Mouse (Mus musculus): ENCODE measurements at regions not wholly inside any gene's neighbourhood (a gene's known extent, or its start where the extent isn't known, plus 50 kb on each side); places are given as distances from the start of the nearest gene placed in this dataset.
A peak's percentile ranks its signal among the peaks of the same experiment; 100 is the strongest.

DNA sequence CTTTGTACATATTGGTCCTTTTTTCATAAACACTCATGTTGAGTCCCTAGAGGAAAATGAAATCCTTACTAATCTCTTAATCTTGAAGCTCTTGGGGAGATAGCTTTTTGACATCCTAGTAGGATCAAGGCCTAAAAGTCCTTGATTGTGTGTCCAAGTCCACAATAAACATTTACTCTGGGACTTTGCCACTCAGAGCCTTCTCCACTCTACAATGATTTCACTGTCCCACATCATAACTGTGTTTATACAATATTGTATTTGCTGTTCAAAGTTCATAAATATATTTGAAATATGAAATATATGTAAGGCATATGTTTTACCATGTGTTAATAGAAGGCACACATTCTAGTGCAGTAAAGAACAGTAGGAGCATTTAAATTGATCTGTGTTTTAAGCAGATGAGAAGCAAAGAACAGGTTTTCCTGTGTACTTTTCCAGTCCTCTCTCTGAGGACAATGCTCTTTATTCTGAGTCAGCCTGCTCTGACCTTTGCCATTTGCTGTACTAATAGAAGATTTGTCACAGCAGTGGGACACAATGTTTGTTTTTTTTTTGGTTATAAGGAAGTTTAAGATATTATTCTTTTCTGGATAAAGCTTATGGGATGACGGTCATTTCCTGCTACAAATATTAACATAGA lies 130.7 kb upstream of the Gprin3 start:
- no peak for DNase-seq (ENCODE audit: low read depth)
- no peak for TF ChIP-seq POLR2A (IDR thresholded peaks at IDR 0.05; ENCODE audit: borderline replicate concordance, extremely low read depth, insufficient read depth, insufficient read length, poor library complexity, severe bottlenecking)
- no peak for TF ChIP-seq CTCF (IDR thresholded peaks at IDR 0.05; ENCODE audit: borderline replicate concordance, extremely low read depth, insufficient read depth, insufficient read length)

GRCm38 (mm10) chr6:59537025-59537424 lies 110.9 kb upstream of the Gprin3 start:
- TF ChIP-seq CTCF (IDR thresholded peaks at IDR 0.05; ENCODE audit: borderline replicate concordance, extremely low read depth, insufficient read depth, insufficient read length) (no peak), POLR2A (IDR thresholded peaks at IDR 0.05; ENCODE audit: borderline replicate concordance, extremely low read depth, insufficient read depth, insufficient read length, poor library complexity, severe bottlenecking) (no peak)
- peak; percentile 9 for DNase-seq (ENCODE audit: low read depth)

DNA sequence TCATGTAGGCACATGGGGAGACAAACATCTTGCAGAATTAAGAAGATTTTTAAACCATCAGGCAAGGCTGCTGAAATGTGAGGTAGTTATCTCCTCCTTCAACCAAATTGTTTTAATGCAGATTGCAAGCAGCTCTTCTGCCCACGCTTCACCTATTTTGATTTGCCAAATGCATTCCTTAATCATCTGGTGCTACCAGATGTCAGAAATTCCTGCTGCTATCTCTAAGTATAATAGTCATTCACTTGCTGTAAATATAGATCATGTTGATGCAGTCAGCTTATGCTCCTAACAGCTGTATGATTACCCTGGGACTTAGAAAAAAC lies 98.8 kb upstream of the Gprin3 start:
- DNase-seq (ENCODE audit: low read depth): peak; percentile 0
- TF ChIP-seq CTCF (IDR thresholded peaks at IDR 0.05; ENCODE audit: borderline replicate concordance, extremely low read depth, insufficient read depth, insufficient read length) (no peak), POLR2A (IDR thresholded peaks at IDR 0.05; ENCODE audit: borderline replicate concordance, extremely low read depth, insufficient read depth, insufficient read length, poor library complexity, severe bottlenecking) (no peak)

DNA sequence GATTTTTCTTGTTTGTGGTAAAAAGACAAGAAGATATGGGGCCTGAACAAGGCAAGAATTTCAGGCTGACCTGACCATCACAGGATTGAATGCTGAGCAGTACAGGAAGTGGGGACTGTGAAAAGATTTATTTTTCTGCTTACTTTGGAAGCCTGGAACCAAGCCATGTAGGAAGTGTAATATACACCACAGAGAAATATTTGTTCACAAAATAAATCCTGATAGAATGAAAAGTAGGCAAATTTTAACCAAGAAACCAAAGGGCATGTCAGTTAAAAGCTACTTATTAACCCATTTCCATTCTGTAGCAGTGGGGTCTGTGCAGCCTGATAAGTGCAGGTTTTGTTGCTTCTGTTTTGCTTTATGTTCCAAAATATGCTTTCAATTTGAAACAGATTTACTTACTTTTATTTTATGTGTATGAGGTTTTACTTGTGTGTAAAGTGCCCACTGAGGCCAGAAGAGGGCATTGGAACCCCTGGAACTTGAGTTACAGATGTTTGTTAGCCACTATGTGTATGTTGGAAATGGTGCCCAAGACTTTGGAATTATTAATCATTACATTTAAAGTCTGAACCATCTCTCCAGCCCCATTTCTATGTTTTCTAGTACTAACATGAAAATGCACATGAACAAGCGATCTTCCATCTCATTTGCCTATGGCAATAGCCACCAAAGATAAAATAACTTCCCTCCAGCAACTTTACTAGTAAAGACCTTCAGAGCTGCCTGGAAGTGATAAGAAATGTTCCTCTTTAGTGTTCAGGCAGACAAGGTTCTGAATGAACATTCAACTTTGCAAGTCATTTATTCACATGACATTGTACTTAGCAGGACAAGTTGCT lies 98.2 kb upstream of the Gprin3 start:
- TF ChIP-seq CTCF (IDR thresholded peaks at IDR 0.05; ENCODE audit: borderline replicate concordance, extremely low read depth, insufficient read depth, insufficient read length) (no peak), POLR2A (IDR thresholded peaks at IDR 0.05; ENCODE audit: borderline replicate concordance, extremely low read depth, insufficient read depth, insufficient read length, poor library complexity, severe bottlenecking) (no peak)
- no peak for DNase-seq (ENCODE audit: low read depth)

DNA sequence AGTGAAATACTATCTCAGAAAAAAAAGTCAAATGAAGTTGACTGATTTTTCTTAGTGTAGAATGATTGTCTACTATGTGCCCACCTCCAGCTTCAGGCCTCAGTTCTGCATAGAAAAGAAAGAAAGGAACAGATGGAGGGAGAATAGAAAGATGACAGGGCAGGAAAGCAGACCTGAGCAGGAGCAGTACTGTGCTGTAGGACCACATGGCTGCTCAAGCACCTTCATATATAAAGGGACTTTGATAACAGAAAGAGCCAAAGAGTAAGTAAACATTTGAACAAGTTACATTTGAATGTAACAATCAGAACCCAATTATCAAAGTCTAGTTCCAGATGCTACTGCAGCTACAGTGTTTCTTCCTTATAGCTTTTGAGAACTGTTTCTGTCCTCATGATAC lies 96.9 kb upstream of the Gprin3 start:
- DNase-seq (ENCODE audit: low read depth): no peak
- TF ChIP-seq CTCF (IDR thresholded peaks at IDR 0.05; ENCODE audit: borderline replicate concordance, extremely low read depth, insufficient read depth, insufficient read length): no peak
- TF ChIP-seq POLR2A (IDR thresholded peaks at IDR 0.05; ENCODE audit: borderline replicate concordance, extremely low read depth, insufficient read depth, insufficient read length, poor library complexity, severe bottlenecking): no peak

GRCm38 (mm10) chr6:59500818-59501217 lies 74.7 kb upstream of the Gprin3 start:
- peak; percentile 35 for DNase-seq (ENCODE audit: low read depth)
- TF ChIP-seq CTCF (IDR thresholded peaks at IDR 0.05; ENCODE audit: borderline replicate concordance, extremely low read depth, insufficient read depth, insufficient read length): peak; percentile 20; the same call in 1 of the 2 replicates
- no peak for TF ChIP-seq POLR2A (IDR thresholded peaks at IDR 0.05; ENCODE audit: borderline replicate concordance, extremely low read depth, insufficient read depth, insufficient read length, poor library complexity, severe bottlenecking)

DNA sequence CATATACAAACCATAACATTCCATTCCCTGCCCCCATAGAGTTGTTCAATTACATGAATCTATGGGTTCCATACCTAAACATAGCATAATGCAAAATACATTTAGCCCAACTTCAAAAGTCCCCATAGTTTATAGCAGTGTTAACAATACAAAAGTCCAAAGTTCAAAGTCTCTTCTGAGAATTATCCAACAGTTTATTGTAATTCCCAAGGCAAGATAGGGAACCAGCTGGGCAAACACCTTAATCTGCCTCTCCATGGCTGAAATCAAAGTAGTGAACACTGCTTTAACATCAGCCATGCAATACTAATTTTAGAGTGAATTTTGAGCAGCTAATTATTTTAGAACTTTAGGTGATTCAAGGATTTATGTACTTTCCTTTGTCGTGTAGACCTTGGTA lies 72.7 kb upstream of the Gprin3 start:
- TF ChIP-seq POLR2A (IDR thresholded peaks at IDR 0.05; ENCODE audit: borderline replicate concordance, extremely low read depth, insufficient read depth, insufficient read length, poor library complexity, severe bottlenecking): no peak
- no peak for DNase-seq (ENCODE audit: low read depth)

DNA sequence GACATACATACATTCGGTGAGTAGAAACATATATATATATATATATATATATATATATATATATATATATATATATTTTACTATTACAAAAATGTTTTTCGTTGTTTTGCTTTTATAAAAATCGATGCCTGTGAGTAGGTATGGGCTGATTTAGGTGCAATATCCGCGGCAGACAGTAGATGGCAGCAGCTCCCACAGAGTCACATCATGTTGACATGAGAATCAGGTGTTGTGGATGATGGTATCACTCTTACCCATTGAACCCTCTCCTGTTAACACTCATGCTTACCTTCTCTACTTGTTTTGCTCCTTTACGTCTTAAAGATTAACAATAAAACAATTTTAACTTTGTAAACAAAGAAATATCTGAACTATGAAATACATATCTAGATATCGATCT lies 72.0 kb upstream of the Gprin3 start:
- TF ChIP-seq POLR2A (IDR thresholded peaks at IDR 0.05; ENCODE audit: borderline replicate concordance, extremely low read depth, insufficient read depth, insufficient read length, poor library complexity, severe bottlenecking) (no peak), CTCF (IDR thresholded peaks at IDR 0.05; ENCODE audit: borderline replicate concordance, extremely low read depth, insufficient read depth, insufficient read length) (peak; percentile 79; the same call in 1 of the 2 replicates)
- peak; percentile 72 for DNase-seq (ENCODE audit: low read depth)

- peak; percentile 80 for DNase-seq (ENCODE audit: low read depth)
Observed at GRCm38 (mm10) chr6:59489001-59489575, 63.0 kb upstream of the Gprin3 start.

DNA sequence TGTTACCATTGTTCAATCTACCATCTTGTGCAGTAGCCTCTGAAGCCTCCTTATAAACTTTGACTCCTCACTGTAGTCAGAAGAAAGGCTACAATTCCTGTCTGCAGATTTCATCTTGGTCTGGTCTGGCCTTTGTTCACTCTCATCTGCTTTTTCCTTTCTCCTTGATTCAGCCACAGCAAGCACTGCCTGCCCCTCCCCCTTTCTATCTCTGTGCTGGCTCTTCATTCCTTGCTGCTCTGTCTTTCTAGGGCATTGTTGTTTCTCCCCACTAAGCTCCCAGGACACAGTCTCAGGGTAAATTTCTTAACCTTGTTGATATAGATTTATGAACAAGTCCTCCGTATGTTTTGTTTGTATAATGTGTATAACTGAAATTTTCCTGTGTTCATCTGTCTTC lies 62.3 kb upstream of the Gprin3 start:
- DNase-seq (ENCODE audit: low read depth): peak; percentile 47
- TF ChIP-seq CTCF (IDR thresholded peaks at IDR 0.05; ENCODE audit: borderline replicate concordance, extremely low read depth, insufficient read depth, insufficient read length): no peak
- TF ChIP-seq POLR2A (IDR thresholded peaks at IDR 0.05; ENCODE audit: borderline replicate concordance, extremely low read depth, insufficient read depth, insufficient read length, poor library complexity, severe bottlenecking): no peak

More at GRCm38 (mm10) chr6:59489001-59489575, 63.0 kb upstream of the Gprin3 start:
- TF ChIP-seq CTCF (IDR thresholded peaks at IDR 0.05; ENCODE audit: borderline replicate concordance, extremely low read depth, insufficient read depth, insufficient read length) (no peak), POLR2A (IDR thresholded peaks at IDR 0.05; ENCODE audit: borderline replicate concordance, extremely low read depth, insufficient read depth, insufficient read length, poor library complexity, severe bottlenecking) (no peak)

DNA sequence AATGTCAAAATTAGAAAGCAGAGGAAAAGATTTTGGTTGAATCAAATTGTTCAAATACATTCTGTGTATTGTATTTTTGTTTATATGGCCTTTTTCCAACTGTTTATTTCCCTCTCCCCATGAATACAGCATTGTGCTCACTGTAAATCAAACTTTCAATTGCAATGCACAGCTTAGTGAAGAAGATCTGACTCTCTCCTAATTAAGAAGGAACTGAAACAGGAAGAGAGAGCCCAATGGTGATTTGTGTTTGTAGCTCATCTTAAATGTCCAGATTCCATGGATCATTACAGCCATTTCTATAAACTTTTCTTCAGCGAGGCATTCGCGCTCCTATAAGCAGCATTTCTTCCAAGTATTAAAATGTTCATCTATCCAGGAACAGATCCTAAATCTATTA lies 57.9 kb upstream of the Gprin3 start:
- DNase-seq (ENCODE audit: low read depth): no peak
- no peak for TF ChIP-seq CTCF (IDR thresholded peaks at IDR 0.05; ENCODE audit: borderline replicate concordance, extremely low read depth, insufficient read depth, insufficient read length)
- TF ChIP-seq POLR2A (IDR thresholded peaks at IDR 0.05; ENCODE audit: borderline replicate concordance, extremely low read depth, insufficient read depth, insufficient read length, poor library complexity, severe bottlenecking): no peak

Data from brain, embryonic 14.5 days (tissue).